Mouse (Mus musculus) layer of hippocampus, postnatal 14 days (tissue): ENCODE results near the gene Gart. TPM values are rescaled to one million over a fixed set of nuclear protein-coding genes. Genes with fewer than 3 reads are reported as not detected.
A peak's percentile ranks its signal among the peaks of the same experiment; 100 is the strongest.

Experiments used
- DNase-seq, 2 experiments: peaks; one replicate each; pipeline ENCODE4 v3.0.0; 2021 to 2022; ENCODE audit warnings: low spot score in 2 of 2, mixed read lengths in 1 of 2
- long read RNA-seq, 2 experiments: library from polyadenylated mRNA; stranded (forward); transcript quantifications; one replicate each; pipeline ENCODE4 v2.0.0; 2021
- total RNA-seq, 2 experiments: library from RNA; stranded (reverse); gene quantifications; 2 replicates each; pipeline ENCODE4 v1.2.3; 2021

The Gart gene
- 10 to 100 TPM; 45.7 to 56.7 TPM for total RNA-seq
- long read RNA-seq, experiment 1, transcript Gart-202 (11 exons, 1,865 nt): minor isoform, 11 of 49 reads
- long read RNA-seq, experiment 1, transcript Gart-201 (22 exons, 3,518 nt): major isoform, 27 of 49 reads
- long read RNA-seq, experiment 1, partial matches to known transcripts: 4 of 49 reads
- long read RNA-seq, experiment 1, other reads (novel, unspliced or antisense): 2 of 49 reads
- long read RNA-seq, experiment 2, transcript Gart-201 (22 exons, 3,518 nt): major isoform, 18 of 41 reads
- long read RNA-seq, experiment 2, transcript Gart-202 (11 exons, 1,865 nt): minor isoform, 11 of 41 reads
- long read RNA-seq, experiment 2, transcript Gart-209 (22 exons, 3,276 nt): minor isoform, 9 of 41 reads
- long read RNA-seq, experiment 2, partial matches to known transcripts: 2 of 41 reads
- long read RNA-seq, experiment 2, other reads (novel, unspliced or antisense): 1 of 41 reads

- DNase-seq: peak; percentile 90 to 94
These were observed at the start of gene Gart for GRCm38 (mm10) chr16:91646681-91647419. Gart (minus strand) TSS chr16:91646952.

GRCm38 (mm10) chr16:91695108-91695755 lies 48.5 kb upstream of the Gart start:
- DNase-seq: no peak

DNA sequence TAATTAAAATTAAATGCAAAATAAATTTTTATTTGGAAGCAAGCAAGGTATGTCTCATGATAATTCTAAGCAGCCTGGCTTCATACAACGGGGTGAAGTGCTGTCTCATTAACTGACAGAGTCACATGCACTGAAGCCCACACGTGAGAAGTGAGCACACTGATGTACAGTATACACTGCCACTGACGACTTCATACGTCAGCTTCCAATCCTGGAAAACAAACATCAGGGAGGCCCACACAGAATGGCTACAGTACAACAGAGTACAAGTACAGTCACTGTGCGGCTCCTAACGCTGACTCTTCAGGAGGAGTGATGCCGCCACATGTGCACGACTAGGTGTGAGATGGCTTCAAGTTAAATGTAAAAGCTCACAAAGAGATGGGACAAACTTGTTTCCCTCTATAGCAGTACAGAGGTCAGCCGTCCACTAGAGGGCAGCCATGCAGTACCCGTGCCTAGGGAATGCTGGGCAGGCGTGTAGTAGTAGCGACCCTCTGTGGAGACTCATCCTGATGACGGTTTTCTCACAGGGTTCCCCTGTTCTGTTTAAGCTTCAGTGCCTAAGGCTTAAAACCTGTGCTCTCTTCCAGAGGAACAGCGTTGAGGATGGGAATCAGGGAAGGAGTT lies 47.8 kb upstream of the Gart start:
- DNase-seq: peak; percentile 64 to 75

DNA sequence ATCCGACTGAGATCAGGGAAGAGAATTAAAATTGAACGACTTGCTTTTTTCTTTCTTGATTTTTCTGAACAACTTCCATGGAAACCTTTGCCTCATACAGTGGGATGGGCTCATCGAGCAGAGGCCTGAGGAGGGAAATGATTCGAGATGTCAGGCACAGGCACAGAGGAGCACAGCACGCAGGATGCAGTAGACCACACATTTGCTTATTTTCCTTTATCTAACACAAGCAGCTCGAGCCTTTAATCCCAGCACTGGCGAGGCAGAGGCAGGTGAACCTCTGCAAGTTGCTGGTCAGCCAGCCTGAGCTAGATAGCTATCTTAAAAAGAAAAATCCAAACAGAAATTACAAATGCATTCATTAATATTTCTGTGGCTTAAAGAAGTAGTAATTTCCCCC lies 43.0 kb upstream of the Gart start:
- DNase-seq: no peak

GRCm38 (mm10) chr16:91688619-91689334 lies 42.0 kb upstream of the Gart start, which contains the start of gene Donson:
Donson (minus strand) TSS chr16:91688770.
- DNase-seq: peak; percentile 85 to 93

- DNase-seq: no peak
These were observed 41.4 kb upstream of the Gart start for GRCm38 (mm10) chr16:91688023-91688618.

DNA sequence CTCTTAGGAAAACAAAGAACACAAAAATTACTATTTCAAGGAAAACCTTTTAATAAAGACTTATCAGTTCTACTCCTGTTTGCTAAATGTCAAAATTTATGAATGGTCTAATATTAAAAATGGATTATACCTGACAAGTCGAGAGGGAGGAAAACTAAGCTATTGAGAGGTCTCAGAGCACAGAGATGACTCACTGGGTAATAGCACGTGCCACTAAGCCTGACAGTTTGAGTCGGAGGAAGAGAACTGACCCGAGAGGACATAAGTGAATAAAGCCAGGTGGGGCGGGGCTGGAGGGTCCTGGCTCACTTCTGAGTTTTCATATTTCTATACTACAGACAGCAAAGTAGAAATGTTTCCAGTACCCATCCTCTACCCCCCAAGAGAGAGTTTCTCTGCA lies 39.6 kb upstream of the Gart start:
- no peak for DNase-seq

GRCm38 (mm10) chr16:91685526-91685925 lies 38.8 kb upstream of the Gart start:
- no peak for DNase-seq

GRCm38 (mm10) chr16:91680656-91681055 lies 33.9 kb upstream of the Gart start:
- DNase-seq: no peak

DNA sequence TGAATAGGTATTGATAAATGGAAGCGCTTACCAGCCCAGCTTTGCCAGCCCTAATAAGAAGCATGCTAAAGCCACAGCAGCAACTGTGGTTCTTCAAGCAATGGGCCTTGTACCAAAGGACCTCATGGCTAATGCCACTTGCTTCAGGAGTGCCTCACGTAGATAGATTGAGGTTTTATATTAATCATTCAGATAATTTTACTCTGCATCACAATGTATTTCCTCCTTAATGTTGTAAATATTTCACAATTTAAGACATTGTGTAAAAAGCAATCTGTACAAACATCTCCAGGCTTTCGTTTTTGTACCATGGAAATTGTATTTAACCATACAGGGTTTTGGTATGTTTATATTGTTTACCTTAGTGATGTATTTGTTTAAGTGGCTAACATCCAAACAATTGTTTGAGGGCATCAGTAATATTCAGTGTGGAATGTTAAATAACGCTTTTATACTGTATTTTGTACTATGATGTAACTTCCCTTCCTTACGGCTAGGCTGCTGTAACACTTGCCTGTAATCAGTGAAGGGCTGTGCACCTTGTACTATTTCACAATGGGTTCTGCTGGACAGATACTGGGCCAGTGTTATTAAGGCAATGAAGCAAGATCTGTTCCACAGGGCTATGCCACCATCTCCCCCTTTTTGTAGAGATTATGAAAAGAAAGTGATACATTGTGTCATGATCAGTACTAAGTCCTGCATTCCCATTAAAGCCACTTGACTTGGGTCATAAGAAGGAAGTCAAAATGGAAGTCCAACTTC lies 31.6 kb upstream of the Gart start:
- no peak for DNase-seq

GRCm38 (mm10) chr16:91674500-91674899 lies 27.7 kb upstream of the Gart start:
- DNase-seq: no peak

DNA sequence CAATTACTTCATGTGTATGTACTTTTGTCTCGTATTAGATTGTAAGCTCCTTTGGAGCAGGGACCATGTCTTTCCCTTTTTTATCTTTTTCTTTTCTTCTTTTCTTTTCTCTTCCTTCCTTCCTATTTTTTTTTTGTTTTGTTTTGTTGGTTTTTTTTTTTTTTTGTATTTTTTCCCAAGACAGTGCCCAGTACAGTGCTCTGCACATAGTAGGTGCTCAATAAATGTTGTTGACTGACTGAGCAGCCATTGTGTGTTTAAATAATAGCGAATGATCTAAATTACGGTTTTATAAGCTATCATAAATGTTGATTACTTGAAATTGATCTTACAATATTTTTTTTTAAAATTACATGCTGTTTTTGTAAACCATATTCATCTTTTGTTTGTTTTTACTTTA lies 17.0 kb upstream of the Gart start:
- DNase-seq: no peak

- DNase-seq: no peak
These were observed 15.6 kb upstream of the Gart start for GRCm38 (mm10) chr16:91662336-91662735.

- no peak for DNase-seq
These were observed 14.6 kb upstream of the Gart start for GRCm38 (mm10) chr16:91661397-91661796.

GRCm38 (mm10) chr16:91659798-91660197 lies 13.0 kb upstream of the Gart start:
- DNase-seq: no peak

GRCm38 (mm10) chr16:91658471-91658870 lies 11.7 kb upstream of the Gart start:
- no peak for DNase-seq

DNA sequence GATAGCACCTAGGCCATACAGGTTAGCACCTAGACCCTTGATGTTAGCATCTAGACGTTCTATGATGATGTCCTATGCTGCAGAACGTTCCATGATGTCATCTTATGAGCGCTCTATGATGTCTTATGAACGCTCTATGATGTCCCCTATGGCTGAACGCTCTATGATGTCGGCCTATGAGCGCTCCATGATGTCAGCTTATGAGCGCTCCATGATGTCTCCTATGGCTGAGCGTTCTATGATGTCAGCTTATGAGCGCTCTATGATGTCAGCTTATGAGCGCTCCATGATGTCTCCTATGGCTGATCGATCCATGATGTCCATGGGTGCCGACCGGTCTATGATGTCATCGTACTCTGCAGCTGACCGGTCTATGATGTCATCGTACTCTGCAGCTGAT lies 10.5 kb upstream of the Gart start:
- DNase-seq: no peak

GRCm38 (mm10) chr16:91655285-91655684 lies 8.5 kb upstream of the Gart start:
- DNase-seq: no peak

DNA sequence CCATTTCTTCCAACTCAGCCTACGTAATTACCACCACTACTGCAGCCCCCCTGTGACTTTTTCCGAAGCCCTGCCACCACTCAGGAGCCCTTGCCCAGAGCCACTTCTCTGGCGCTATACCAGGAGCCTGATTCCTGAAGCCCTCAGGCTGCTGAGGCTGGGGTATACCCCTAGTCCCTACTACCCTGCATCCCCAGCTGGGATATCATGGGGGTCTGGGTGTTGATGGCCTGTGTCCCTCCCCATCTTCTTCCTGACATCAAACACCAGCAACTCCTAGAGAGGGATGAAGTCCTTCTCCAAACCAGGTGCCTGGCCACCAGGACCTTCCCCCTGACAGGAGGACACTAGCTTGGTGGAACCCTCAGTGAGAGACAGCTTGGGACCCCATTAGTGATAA lies 5.4 kb upstream of the Gart start:
- no peak for DNase-seq

- no peak for DNase-seq
These were observed 3.0 kb upstream of the Gart start for GRCm38 (mm10) chr16:91649781-91650180.
